Mouse (Mus musculus) MEL (cell line): ENCODE measurements around the gene Ift57. TPM values are rescaled to one million over a fixed set of nuclear protein-coding genes. Genes with fewer than 3 reads are reported as not detected.
A peak's percentile ranks its signal among the peaks of the same experiment; 100 is the strongest.

Source experiments
- DNase-seq: peaks from one replicate; pipeline ENCODE4 v3.0.0; 2011; ENCODE audit warnings: low read depth, low spot score
- H3K27ac ChIP-seq: 2 replicates; pipeline ENCODE4 v1.5.1; 2012; ENCODE audit warnings: low read depth, mild to moderate bottlenecking, control low read depth, low read length, moderate library complexity; ENCODE audit not compliant: control insufficient read depth
- H3K27me3 ChIP-seq, 2 experiments: fragments of 150-350 bp in 1 of 2; sonication (generic) in 1 of 2; 2 replicates each; pipeline ENCODE4 v1.6.1; 2012; ENCODE audit warnings: low read length in 2 of 2, mild to moderate bottlenecking in 2 of 2, improper control_type of control experiment in 1 of 2, moderate library complexity in 1 of 2; ENCODE audit not compliant: insufficient read depth in 2 of 2, control insufficient read depth in 1 of 2
- H3K36me3 ChIP-seq, 2 experiments: 2 replicates each; pipeline ENCODE4 v1.6.1; 2012 to 2014; ENCODE audit warnings: low read length in 2 of 2, improper control_type of control experiment in 1 of 2, inconsistent platforms in 1 of 2, mild to moderate bottlenecking in 1 of 2; ENCODE audit not compliant: insufficient read depth in 2 of 2, control insufficient read depth in 1 of 2
- H3K4me1 ChIP-seq, 2 experiments: fragments of 150-350 bp in 1 of 2; sonication (generic) in 1 of 2; 2 replicates each; pipeline ENCODE4 v1.6.1; 2012; ENCODE audit warnings: low read length in 2 of 2, improper control_type of control experiment in 1 of 2, mild to moderate bottlenecking in 1 of 2; ENCODE audit not compliant: insufficient read depth in 2 of 2, control insufficient read depth in 1 of 2
- H3K4me3 ChIP-seq, 2 experiments: fragments of 150-350 bp in 1 of 2; sonication (generic) in 1 of 2; 2 replicates each; pipeline ENCODE4 v1.5.1; 2012; ENCODE audit warnings: low read depth in 2 of 2, low read length in 2 of 2, mild to moderate bottlenecking in 2 of 2, moderate library complexity in 2 of 2, control low read depth in 1 of 2, improper control_type of control experiment in 1 of 2; ENCODE audit not compliant: control insufficient read depth in 1 of 2, insufficient read depth in 1 of 2
- H3K79me2 ChIP-seq: 2 replicates; pipeline ENCODE4 v1.6.1; 2012; ENCODE audit warnings: mild to moderate bottlenecking, low read length, moderate library complexity; ENCODE audit not compliant: control insufficient read depth, poor library complexity, insufficient read depth
- H3K9ac ChIP-seq: 2 replicates; pipeline ENCODE4 v1.6.1; 2012; ENCODE audit warnings: low read depth, mild to moderate bottlenecking, control low read depth, low read length, moderate library complexity; ENCODE audit not compliant: control insufficient read depth, poor library complexity, severe bottlenecking
- H3K9me3 ChIP-seq: fragments of 150-350 bp; sonication (generic); replicated peaks from 2 replicates; pipeline ENCODE4 v1.6.1; 2012; ENCODE audit warnings: mild to moderate bottlenecking, low read length, improper control_type of control experiment, moderate library complexity; ENCODE audit not compliant: insufficient read depth
- BHLHE40 ChIP-seq: IDR thresholded peaks from 2 replicates; pipeline ENCODE4 v1.6.1; 2012; ENCODE audit warnings: low read depth, mild to moderate bottlenecking, inconsistent platforms, low read length, improper control_type of control experiment, borderline replicate concordance
- CHD1 ChIP-seq: IDR thresholded peaks from 2 replicates; pipeline ENCODE4 v1.6.1; 2012; ENCODE audit warnings: low read depth, mild to moderate bottlenecking, inconsistent platforms, low read length, improper control_type of control experiment
- CHD2 ChIP-seq: IDR thresholded peaks from 2 replicates; pipeline ENCODE4 v1.6.1; 2011; ENCODE audit warnings: low read length, improper control_type of control experiment
- CTCF ChIP-seq, 3 experiments: IDR thresholded peaks in 2 of 3; conservative IDR thresholded peaks in 1 of 3; 2 replicates each; pipeline ENCODE4 v1.5.1; 2011 to 2012; ENCODE audit warnings: low read length in 3 of 3, low read depth in 2 of 3, mild to moderate bottlenecking in 2 of 3, improper control_type of control experiment in 1 of 3, inconsistent platforms in 1 of 3, mixed read lengths in 1 of 3, moderate library complexity in 1 of 3; ENCODE audit not compliant: control insufficient read depth in 1 of 3, insufficient read depth in 1 of 3, poor library complexity in 1 of 3, severe bottlenecking in 1 of 3
- E2F4 ChIP-seq: IDR thresholded peaks from 2 replicates; pipeline ENCODE4 v1.6.1; 2011; ENCODE audit warnings: low read depth, low read length, improper control_type of control experiment, borderline replicate concordance
- ELF1 ChIP-seq: IDR thresholded peaks from 2 replicates; pipeline ENCODE4 v1.6.1; 2014; ENCODE audit warnings: low read depth, mild to moderate bottlenecking, inconsistent platforms, low read length, improper control_type of control experiment, moderate library complexity
- EP300 ChIP-seq, 2 experiments: IDR thresholded peaks; 2 replicates each; pipeline ENCODE4 v1.6.1; 2011; ENCODE audit warnings: improper control_type of control experiment in 2 of 2, low read length in 2 of 2, low read depth in 1 of 2, mild to moderate bottlenecking in 1 of 2
- ETS1 ChIP-seq: IDR thresholded peaks from 2 replicates; pipeline ENCODE4 v1.6.1; 2012; ENCODE audit warnings: low read depth, mild to moderate bottlenecking, inconsistent platforms, low read length, improper control_type of control experiment, moderate library complexity
- GATA1 ChIP-seq: IDR thresholded peaks from 2 replicates; pipeline ENCODE4 v1.6.1; 2011; ENCODE audit warnings: low read depth, low read length, improper control_type of control experiment
- HCFC1 ChIP-seq: IDR thresholded peaks from 2 replicates; pipeline ENCODE4 v1.6.1; 2012; ENCODE audit warnings: low read depth, mild to moderate bottlenecking, inconsistent platforms, low read length, improper control_type of control experiment, moderate library complexity
- KAT2A ChIP-seq: conservative IDR thresholded peaks from 2 replicates; pipeline ENCODE4 v1.6.1; 2012; ENCODE audit warnings: low read depth, low read length, improper control_type of control experiment, inconsistent platforms
- MAZ ChIP-seq: IDR thresholded peaks from 2 replicates; pipeline ENCODE4 v1.6.1; 2012; ENCODE audit warnings: low read depth, mild to moderate bottlenecking, inconsistent platforms, low read length, improper control_type of control experiment
- MXI1 ChIP-seq: IDR thresholded peaks from 2 replicates; pipeline ENCODE4 v1.6.1; 2011; ENCODE audit warnings: mild to moderate bottlenecking, low read depth, low read length, improper control_type of control experiment
- MYB ChIP-seq: IDR thresholded peaks from 2 replicates; pipeline ENCODE4 v1.6.1; 2011; ENCODE audit warnings: mild to moderate bottlenecking, low read depth, low read length, improper control_type of control experiment
- MYC ChIP-seq: IDR thresholded peaks from 2 replicates; pipeline ENCODE4 v1.6.1; 2011; ENCODE audit warnings: low read depth, mild to moderate bottlenecking, low read length, improper control_type of control experiment, moderate library complexity
- NELFE ChIP-seq: IDR thresholded peaks from 2 replicates; pipeline ENCODE4 v1.6.1; 2011; ENCODE audit warnings: low read depth, low read length, improper control_type of control experiment
- NRF1 ChIP-seq: IDR thresholded peaks from 2 replicates; pipeline ENCODE4 v1.6.1; 2014; ENCODE audit warnings: low read depth, mild to moderate bottlenecking, inconsistent platforms, low read length, improper control_type of control experiment, moderate library complexity; ENCODE audit not compliant: poor library complexity, insufficient read depth, severe bottlenecking
- POLR2A ChIP-seq, 2 experiments: IDR thresholded peaks; 2 replicates each; pipeline ENCODE4 v1.6.1; 2011 to 2012; ENCODE audit warnings: low read length in 2 of 2, mild to moderate bottlenecking in 2 of 2, control low read depth in 1 of 2, improper control_type of control experiment in 1 of 2, low read depth in 1 of 2, moderate library complexity in 1 of 2; ENCODE audit not compliant: control insufficient read depth in 1 of 2, insufficient read depth in 1 of 2, poor library complexity in 1 of 2
- POLR2AphosphoS2 ChIP-seq: IDR thresholded peaks from 2 replicates; pipeline ENCODE4 v1.6.1; 2011; ENCODE audit warnings: low read length, improper control_type of control experiment
- POLR2AphosphoS5 ChIP-seq: IDR thresholded peaks from 2 replicates; pipeline ENCODE4 v1.6.1; 2012; ENCODE audit warnings: low read depth, borderline replicate concordance, mild to moderate bottlenecking, inconsistent platforms, low read length, moderate library complexity, mixed read lengths
- RAD21 ChIP-seq: IDR thresholded peaks from 2 replicates; pipeline ENCODE4 v1.6.1; 2011; ENCODE audit warnings: mild to moderate bottlenecking, low read depth, low read length, improper control_type of control experiment
- RCOR1 ChIP-seq: IDR thresholded peaks from 2 replicates; pipeline ENCODE4 v1.6.1; 2012; ENCODE audit warnings: low read depth, mild to moderate bottlenecking, inconsistent platforms, low read length, improper control_type of control experiment
- SIN3A ChIP-seq: IDR thresholded peaks from 2 replicates; pipeline ENCODE4 v1.6.1; 2012; ENCODE audit warnings: low read length, improper control_type of control experiment, inconsistent platforms
- TAL1 ChIP-seq: IDR thresholded peaks from 2 replicates; pipeline ENCODE4 v1.6.1; 2012; ENCODE audit warnings: mild to moderate bottlenecking, inconsistent platforms, low read length, moderate library complexity, mixed read lengths
- TBP ChIP-seq: IDR thresholded peaks from 2 replicates; pipeline ENCODE4 v1.8.0; 2011; ENCODE audit warnings: low read depth, low read length, improper control_type of control experiment
- TCF12 ChIP-seq: IDR thresholded peaks from 2 replicates; pipeline ENCODE4 v1.6.1; 2014; ENCODE audit warnings: low read depth, mild to moderate bottlenecking, inconsistent platforms, low read length, improper control_type of control experiment, moderate library complexity
- UBTF ChIP-seq: IDR thresholded peaks from 2 replicates; pipeline ENCODE4 v1.6.1; 2012; ENCODE audit warnings: low read depth, mild to moderate bottlenecking, inconsistent platforms, low read length, improper control_type of control experiment, moderate library complexity, borderline replicate concordance; ENCODE audit not compliant: insufficient read depth
- USF1 ChIP-seq: IDR thresholded peaks from 2 replicates; pipeline ENCODE4 v1.6.1; 2014; ENCODE audit warnings: low read depth, mild to moderate bottlenecking, inconsistent platforms, low read length, improper control_type of control experiment, moderate library complexity
- ZC3H11A ChIP-seq: IDR thresholded peaks from 2 replicates; pipeline ENCODE4 v1.6.1; 2012; ENCODE audit warnings: low read depth, mild to moderate bottlenecking, inconsistent platforms, low read length, improper control_type of control experiment
- ZMIZ1 ChIP-seq: IDR thresholded peaks from 2 replicates; pipeline ENCODE4 v1.6.1; 2012; ENCODE audit warnings: low read depth, mild to moderate bottlenecking, inconsistent platforms, low read length, improper control_type of control experiment, moderate library complexity
- ZNF384 ChIP-seq: IDR thresholded peaks from 2 replicates; pipeline ENCODE4 v1.6.1; 2012; ENCODE audit warnings: low read depth, mild to moderate bottlenecking, inconsistent platforms, low read length, improper control_type of control experiment
- polyA plus RNA-seq, 2 experiments: library from polyadenylated mRNA; stranded (reverse) in 1 of 2; unstranded in 1 of 2; fragments of >175 nt in 1 of 2; fragments of >200 nt in 1 of 2; gene quantifications; 2 replicates each; pipeline versions ENCODE4 v1.2.1 to v1.2.4; 2012; ENCODE audit warnings: low replicate concordance in 2 of 2, low read depth in 1 of 2; ENCODE audit not compliant: insufficient read length in 2 of 2, insufficient read depth in 1 of 2, missing spikeins in 1 of 2
- total RNA-seq: library from RNA; depleted of rRNA; stranded (reverse); fragments of 300-350 nt; gene quantifications from 2 replicates; pipeline ENCODE4 v1.2.3, GENCODE M21; 2012

Gene Ift57
- total and polyA plus RNA-seq, 3 experiments: 5.7 to 11.1 TPM; not detected in 1

DNA sequence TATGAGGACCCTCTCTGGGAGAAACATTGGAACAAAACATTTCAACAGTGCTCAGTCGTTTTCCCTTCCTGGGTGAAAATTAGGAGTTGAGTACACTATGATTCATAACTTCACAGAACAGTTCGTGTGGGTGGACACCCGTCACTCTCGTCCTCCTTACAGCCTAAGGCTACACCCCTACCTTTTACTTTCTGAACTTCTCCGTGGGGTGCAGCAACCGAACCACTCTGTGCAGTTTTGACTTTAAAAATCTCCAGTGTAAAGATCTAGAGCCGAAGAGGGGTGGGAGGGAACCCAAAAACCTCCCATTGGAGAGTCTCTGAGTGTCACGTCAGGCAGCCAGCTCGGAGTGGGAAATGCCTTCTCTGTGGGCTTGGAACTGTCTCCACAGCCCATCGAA lies 107.9 kb downstream of the Ift57 start:
- DNase-seq: no peak
- H3K4me3 ChIP-seq: peak overlapping the region; percentile 43
- peaks cover 11 to 27% of the 10 kb centered on the region in 2 experiments for H3K4me1 ChIP-seq
- H3K9me3 ChIP-seq: no peaks in the 10 kb centered on the region
- peaks cover 0 to 28% of the 10 kb centered on the region in 2 experiments; a peak in 2 of 4 replicates for H3K36me3 ChIP-seq
- H3K79me2 ChIP-seq: no peaks in the 10 kb centered on the region; the same call in 1 of the 2 replicates
- TF ChIP-seq CHD1 (0 out of 2 replicates have a peak, but pooled peaks have one; percentile 37), NRF1 (no peak)
- peak overlapping the region; percentile 51 for H3K9ac ChIP-seq
- peak overlapping the region; percentile 92 for H3K27ac ChIP-seq
- no peaks in the 10 kb centered on the region for H3K27me3 ChIP-seq

DNA sequence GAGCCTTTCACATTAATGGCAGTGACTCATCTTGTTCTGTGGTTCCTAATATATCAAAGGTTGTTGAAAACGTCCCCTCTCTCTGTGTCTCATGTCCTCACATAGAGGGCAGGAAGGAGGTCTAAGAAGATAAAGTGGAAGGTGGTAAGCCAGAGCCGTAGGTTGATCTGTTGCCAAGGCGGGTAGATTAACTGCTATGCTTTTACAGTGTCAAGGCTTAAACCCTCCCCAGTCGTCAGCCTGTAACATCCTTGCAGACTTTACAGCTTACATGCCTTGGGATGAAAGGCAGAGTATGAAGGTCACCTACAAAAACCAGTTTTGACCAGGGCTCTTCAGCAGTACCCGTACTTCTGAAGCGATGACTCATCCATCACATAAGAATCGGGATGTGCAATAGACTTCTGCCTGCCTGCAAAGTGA lies 108.4 kb downstream of the Ift57 start:
- Histone ChIP-seq H3K4me1 (peaks cover 11 to 26% of the 10 kb centered on the region in 2 experiments), H3K4me3 (peak overlapping the region; percentile 52 to 69)
- TF ChIP-seq CHD2 (no peak), ZC3H11A (no peak), CTCF (IDR thresholded peaks at IDR 0.05 in 2 of 3, conservative IDR thresholded peaks at IDR 0.05 in 1 of 3; ENCODE audit: control insufficient read depth in 1 of 3, insufficient read depth in 1 of 3, low read depth in 2 of 3, low read length in 3 of 3, poor library complexity in 1 of 3, severe bottlenecking in 1 of 3) (no peak), NRF1 (no peak), ETS1 (peak; percentile 79), GATA1 (peak; percentile 83), EP300 (IDR thresholded peaks at IDR 0.05; ENCODE audit: low read depth in 1 of 2, low read length in 2 of 2) (peak; percentile 90 to 93), UBTF (0 out of 2 replicates have a peak, but pooled peaks have one; percentile 36), TBP (peak; percentile 86), USF1 (no peak), ZMIZ1 (peak; percentile 56), TCF12 (peak; percentile 80), RAD21 (no peak), MYC (no peak), ELF1 (no peak), NELFE (peak; percentile 38), RCOR1 (peak; percentile 93), E2F4 (peak; percentile 89), POLR2AphosphoS5 (no peak), POLR2A (IDR thresholded peaks at IDR 0.05; ENCODE audit: control insufficient read depth in 1 of 2, insufficient read depth in 1 of 2, low read depth in 1 of 2, low read length in 2 of 2, poor library complexity in 1 of 2) (peak in 1 of 2 experiments; percentile 57; a peak in 1 of 4 replicates), SIN3A (peak; percentile 81), HCFC1 (no peak), MXI1 (peak; percentile 58), MAZ (peak; percentile 40; the same call in 1 of the 2 replicates), BHLHE40 (no peak), MYB (peak; percentile 58; the same call in 1 of the 2 replicates), ZNF384 (no peak), TAL1 (peak; percentile 81), POLR2AphosphoS2 (peak; percentile 46; the same call in 1 of the 2 replicates), KAT2A (no peak)
- TF ChIP-seq, all 39 proteins: peak for 17
- peak; percentile 95 for DNase-seq
- Histone ChIP-seq H3K27ac (peak overlapping the region; percentile 92), H3K9me3 (no peaks in the 10 kb centered on the region), H3K79me2 (no peaks in the 10 kb centered on the region; the same call in 1 of the 2 replicates), H3K27me3 (no peaks in the 10 kb centered on the region), H3K9ac (peak overlapping the region; percentile 78), H3K36me3 (peaks cover 0 to 24% of the 10 kb centered on the region in 2 experiments; a peak in 2 of 4 replicates)
